In the genomic region with DNA sequence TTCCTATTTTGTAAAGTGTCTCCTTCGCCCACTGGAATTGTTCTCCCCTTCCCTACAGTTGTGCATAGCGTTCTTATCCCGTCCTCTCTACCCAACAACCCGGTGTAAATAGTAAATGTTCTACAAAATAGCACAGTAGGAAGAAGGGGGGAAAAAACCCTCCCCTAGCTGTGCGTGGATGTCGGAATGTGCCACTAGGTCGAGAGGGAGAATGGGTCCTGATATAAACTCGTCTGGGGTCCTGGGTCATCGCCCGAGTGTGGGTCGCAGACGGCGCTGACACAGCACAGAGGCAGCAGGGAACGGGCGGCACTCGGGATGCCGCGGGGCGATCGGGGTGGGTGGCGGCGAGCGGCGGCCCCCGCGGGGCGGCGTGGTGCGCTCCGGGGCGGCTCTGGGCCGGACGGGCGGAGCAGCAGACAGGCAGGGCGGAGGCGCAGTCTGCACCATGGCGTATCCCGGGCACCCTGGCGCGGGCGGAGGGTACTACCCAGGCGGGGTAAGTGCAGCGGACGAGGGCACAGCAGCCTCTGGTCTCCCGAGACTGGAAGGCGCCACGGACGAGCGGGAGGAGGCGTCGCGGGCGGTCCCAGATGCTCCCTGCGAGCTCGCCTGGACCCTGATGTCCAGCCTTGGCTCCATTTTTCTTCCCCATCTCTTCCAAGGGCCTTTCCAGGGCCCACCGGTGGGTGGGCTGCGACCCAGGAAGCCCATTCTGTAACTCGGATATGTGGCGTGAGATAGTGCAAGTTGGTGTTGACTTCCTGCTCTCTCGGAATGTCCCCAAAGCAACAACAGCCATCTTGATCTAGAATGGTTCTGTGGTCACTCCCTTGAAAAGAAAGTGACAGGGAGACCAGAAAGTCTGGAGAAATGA, we compare ENCODE assay signal across 8 mouse cellular contexts. TPM values are rescaled to one million over a fixed set of nuclear protein-coding genes. Genes with fewer than 3 reads are reported as not detected.
DNase-seq lines count a peak whose midpoint lies in the region; ATAC-seq lines count a peak whose summit lies in the region.

No protein-coding gene starts in this region.

- DNase-seq in 416B (ENCODE audit: low read depth) (peak; percentile 73), liver (peak; percentile 90)
- peak; percentile 76 to 81 for DNase-seq in adrenal gland, postnatal 4 days (ENCODE audit: low spot score in 2 of 2)
- DNase-seq in heart, adult 8-10 months (ENCODE audit: low spot score) = peak; percentile 74
- peak; percentile 87 to 89 for DNase-seq in kidney, adult 8-10 months
- DNase-seq in monocyte, adult 2 months (ENCODE audit: low read depth in 1 of 2, low spot score in 2 of 2) = peak; percentile 62 to 78
- DNase-seq in spleen, postnatal 36 days (ENCODE audit: low spot score in 2 of 2) = peak; percentile 85 to 88

- H3K9ac ChIP-seq in embryonic facial prominence, embryonic 13.5 days = peak overlapping the region; percentile 91

- H3K36me3 ChIP-seq in embryonic facial prominence, embryonic 13.5 days = peaks cover 26% of the 10 kb centered on the region

- WGBS in embryonic facial prominence, embryonic 13.5 days = under 1% methylated on average over 50 of the region's 60 CpGs

- peak; percentile 97 for ATAC-seq in embryonic facial prominence, embryonic 13.5 days (ENCODE audit: insufficient number of reproducible peaks, insufficient read depth, low FRiP score, low TSS enrichment, low read depth)

- H3K4me2 ChIP-seq in embryonic facial prominence, embryonic 13.5 days = peak overlapping the region; percentile 71

- H3K9me3 ChIP-seq in embryonic facial prominence, embryonic 13.5 days = no peaks in the 10 kb centered on the region

- peaks cover 13% of the 10 kb centered on the region for H3K4me1 ChIP-seq in embryonic facial prominence, embryonic 13.5 days

- H3K27me3 ChIP-seq in embryonic facial prominence, embryonic 13.5 days = no peaks in the 10 kb centered on the region

- peak overlapping the region; percentile 88 for H3K27ac ChIP-seq in embryonic facial prominence, embryonic 13.5 days

- H3K4me3 ChIP-seq in embryonic facial prominence, embryonic 13.5 days = peak overlapping the region; percentile 84

RNA-seq across cellular contexts. Expression of a gene that starts 10.5 kb away (rescaled TPM):
- total RNA-seq in adrenal gland, postnatal 4 days (2021) = 100 to 1,000 TPM; 140 to 149 TPM
- 245 and 272 TPM in 2 replicates for polyA plus RNA-seq in embryonic facial prominence, embryonic 13.5 days (2015; fragmentation: Nextera tagmentation; extraction: Ambion mirVana)
- 10 to 100 TPM; 68.6 to 86.7 (median 75.1) TPM for total RNA-seq in heart, adult 8-10 months (2022)

Comparison
In these comparisons a context has a peak if more than half of its experiments do, and no peak if none do; other contexts are left out.
1. Peak in every context shown above with its lines: DNase-seq, ATAC-seq, H3K4me3 ChIP-seq and H3K27ac ChIP-seq.